Mouse (Mus musculus) frontal cortex, postnatal 10 days (tissue): Measurements from ENCODE around the gene Spef1.

Experiments
- DNase-seq, 2 experiments: peaks; one replicate each; pipeline ENCODE4 v3.0.0; 2022; ENCODE audit warnings: low spot score in 2 of 2, mixed read lengths in 1 of 2

The Spef1 gene

GRCm38 (mm10) chr2:131125157-131125963 is 61.7 kb downstream of the Spef1 start:
- DNase-seq, result no peak

- DNase-seq, result no peak
These were observed 62.9 kb downstream of the Spef1 start for GRCm38 (mm10) chr2:131124166-131124565.
